Mouse (Mus musculus) cortical plate, adult 2 months (tissue): ENCODE measurements around the gene Gm49337.

Source experiments
- CTCF ChIP-seq: fragments of 200-500 bp; IDR thresholded peaks from 2 replicates; pipeline ENCODE4 v1.5.1; 2011; ENCODE audit warnings: mild to moderate bottlenecking, control low read depth, low read length; ENCODE audit not compliant: insufficient read depth; ENCODE audit errors: extremely low read depth
- POLR2A ChIP-seq: fragments of 200-500 bp; IDR thresholded peaks from 2 replicates; pipeline ENCODE4 v1.6.1; 2011; ENCODE audit warnings: mild to moderate bottlenecking, low read length, control low read depth; ENCODE audit not compliant: insufficient read depth; ENCODE audit errors: extremely low read depth

DNA sequence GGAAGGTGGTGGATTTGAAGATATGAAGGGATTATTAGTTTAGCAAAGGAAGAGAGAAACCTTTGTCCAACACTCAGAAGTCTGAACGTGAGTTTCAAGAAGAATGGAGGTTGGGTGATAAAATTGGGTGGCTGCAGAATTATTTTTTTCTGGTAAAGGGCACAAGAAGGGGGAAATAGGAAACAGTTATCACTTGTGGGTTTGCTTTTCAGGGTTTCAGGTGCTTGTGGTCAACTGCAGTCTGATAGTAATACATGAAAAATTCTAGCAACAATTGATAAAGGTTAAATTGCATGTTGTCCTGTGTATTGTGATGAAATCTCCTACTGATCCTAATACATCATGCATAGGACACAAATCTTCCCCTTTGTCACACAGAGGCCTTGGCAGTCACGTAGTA, 71.1 kb downstream of the Gm49337 start:
- no peak for TF ChIP-seq CTCF
- TF ChIP-seq POLR2A, result no peak
